Mouse (Mus musculus): ENCODE measurements around the gene Tbc1d22a. TPM values are rescaled to one million over a fixed set of nuclear protein-coding genes. Genes with fewer than 3 reads are reported as not detected.

Tbc1d22a gene
- total RNA-seq, 2 experiments from 2014 or later: 13.5 to 16.0 TPM

GRCm38 (mm10) chr15:86264803-86265202 lies 50.5 kb downstream of the Tbc1d22a start:
- intact Hi-C loops (cut with DNase I): no loop called here
- DNase-seq: no peak

DNA sequence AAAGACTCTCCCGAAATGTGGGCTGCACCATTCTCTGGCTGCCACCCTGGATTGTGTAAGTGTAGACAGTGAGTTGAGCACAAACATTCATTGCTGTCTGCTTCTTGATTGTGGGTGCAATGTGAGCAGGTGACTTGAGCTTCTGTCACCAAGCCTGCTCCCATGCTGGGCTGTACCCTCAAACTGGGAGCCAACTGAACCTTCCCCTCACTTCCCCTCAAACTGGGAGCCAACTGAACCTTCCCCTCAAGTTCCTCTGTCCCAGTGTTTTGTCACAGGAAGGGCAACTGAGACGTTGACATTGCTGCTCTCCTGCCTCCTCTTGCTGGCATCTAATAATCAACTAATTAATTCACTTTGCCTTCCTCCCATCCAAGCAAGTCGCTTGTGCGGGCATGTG lies 52.7 kb downstream of the Tbc1d22a start:
- intact Hi-C loops (cut with DNase I): no loop called here

DNA sequence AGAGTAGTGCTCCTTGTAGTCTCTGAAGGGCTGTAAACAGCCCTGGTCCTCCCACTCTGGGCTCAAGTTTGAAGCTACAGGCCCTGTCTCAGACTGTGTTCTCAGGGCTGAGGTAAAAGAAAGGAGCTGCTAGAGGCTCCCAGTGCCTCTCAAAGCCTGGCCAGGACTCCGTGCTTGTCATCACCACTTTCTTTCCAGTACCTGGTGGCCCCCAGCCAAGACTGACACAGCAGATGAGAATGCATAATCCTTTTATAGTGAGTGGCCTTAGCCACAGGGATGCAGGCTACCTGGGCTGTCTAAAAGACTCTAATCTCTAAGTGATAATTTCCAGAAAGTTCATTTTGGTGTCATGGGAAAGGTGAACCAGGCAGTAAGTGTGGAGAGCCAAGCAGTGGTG lies 54.3 kb downstream of the Tbc1d22a start:
- no peak for DNase-seq
- intact Hi-C loops (cut with DNase I): no loop called here

More for the DNA sequence above, 52.7 kb downstream of the Tbc1d22a start:
- no peak for DNase-seq

DNA sequence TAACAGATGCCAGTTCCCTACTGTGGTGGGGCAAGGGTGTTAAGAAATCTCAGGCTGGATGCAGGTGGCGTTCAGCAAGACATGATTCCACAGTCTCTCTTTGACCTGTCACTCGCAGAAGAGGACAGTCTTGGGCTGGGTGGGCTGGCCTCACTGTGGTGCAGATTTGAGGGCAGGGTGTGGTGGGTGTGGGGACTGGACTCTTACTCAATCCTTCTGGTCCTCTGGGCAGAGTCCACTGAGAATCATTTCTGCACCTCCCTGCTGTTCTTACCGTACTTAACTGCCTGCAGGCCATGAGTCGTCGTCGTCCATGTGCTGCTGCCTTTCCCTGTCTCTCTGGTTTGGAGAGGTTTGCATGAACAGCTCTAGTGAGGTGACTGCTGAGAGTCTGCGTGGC lies 61.5 kb downstream of the Tbc1d22a start:
- intact Hi-C loops (cut with DNase I): no loop called here
- no peak for DNase-seq

DNA sequence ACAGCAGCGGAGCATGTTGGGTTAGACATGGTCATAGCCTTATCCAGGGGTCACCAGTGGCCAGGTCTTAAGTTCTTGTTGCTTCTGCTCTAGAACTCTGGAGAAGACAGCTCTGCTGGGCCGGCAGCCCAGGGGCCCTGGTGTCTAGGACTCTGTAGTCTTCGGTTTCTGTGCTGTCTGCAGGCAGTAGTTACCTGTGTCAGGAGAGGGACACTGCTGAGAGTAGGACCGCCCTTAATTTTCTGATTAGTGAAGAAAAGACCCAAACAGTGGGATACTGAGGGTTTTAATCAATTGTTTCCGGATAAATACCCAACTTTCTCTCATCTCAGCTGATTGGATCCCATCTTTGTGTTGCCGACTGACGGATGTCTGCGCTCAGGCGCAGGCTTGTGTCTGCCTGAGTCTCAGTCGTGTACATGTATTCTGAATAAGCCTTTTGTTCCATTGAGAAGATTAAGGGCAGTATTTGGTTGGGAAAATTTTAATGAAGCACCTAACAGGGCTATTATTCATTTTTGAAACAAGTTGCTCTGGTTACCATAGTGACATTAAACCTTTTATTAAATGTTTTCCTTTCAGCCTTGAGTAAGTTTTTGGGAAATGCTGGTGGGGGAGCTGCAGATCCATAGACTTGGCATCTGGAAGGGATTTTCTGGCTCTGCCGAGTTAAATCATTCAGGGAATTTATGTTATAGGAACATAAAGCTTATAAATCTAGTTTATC lies 62.4 kb downstream of the Tbc1d22a start:
- intact Hi-C loops (cut with DNase I): no loop called here
- no peak for DNase-seq

DNA sequence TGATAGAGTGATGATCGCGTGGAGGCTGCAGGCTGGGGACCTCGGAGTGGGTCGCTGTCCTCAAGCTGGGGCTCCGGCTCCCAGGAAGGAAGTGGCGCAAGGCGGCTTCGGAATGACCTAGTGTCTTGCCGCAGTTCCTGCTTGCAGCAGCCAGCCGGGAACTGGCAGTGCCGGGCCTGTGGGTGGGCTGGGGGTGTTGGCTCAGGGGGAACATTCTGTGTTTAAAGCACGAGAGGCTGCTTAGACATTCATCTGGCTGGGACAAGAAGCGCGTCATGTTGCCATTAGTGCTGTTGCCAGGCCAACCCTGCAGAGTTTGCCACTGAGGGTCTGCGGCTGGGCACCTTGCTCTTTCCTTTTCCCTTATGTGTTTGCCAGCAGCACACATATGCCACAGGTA lies 63.2 kb downstream of the Tbc1d22a start:
- no peak for DNase-seq
- intact Hi-C loops (cut with DNase I): no loop called here

GRCm38 (mm10) chr15:86279059-86279974 lies 65.1 kb downstream of the Tbc1d22a start:
- intact Hi-C loops (cut with DNase I): no loop called here
- no peak for DNase-seq

DNA sequence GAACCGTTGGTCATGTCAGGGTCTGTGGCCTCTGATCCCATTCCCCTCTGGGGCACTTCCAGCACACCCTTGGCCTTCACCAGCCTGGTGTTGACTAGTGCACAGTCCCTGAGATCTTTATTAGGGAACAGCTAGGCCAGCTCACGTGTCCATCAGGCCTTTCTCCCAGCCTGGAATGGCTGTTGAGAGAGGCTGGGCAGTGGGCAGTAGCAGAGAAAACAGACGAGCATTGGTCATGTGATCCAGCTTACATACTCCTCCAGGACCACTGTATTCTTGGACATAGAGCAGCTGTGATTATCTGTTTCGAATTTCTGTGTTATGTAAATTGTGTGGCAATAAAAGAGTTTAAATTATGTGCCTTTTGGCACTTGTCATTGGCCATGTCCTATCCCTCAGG lies 65.9 kb downstream of the Tbc1d22a start:
- intact Hi-C loops (cut with DNase I): no loop called here
- no peak for DNase-seq

- intact Hi-C loops (cut with DNase I): no loop called here
- no peak for DNase-seq
Observed at GRCm38 (mm10) chr15:86283238-86283637, 69.0 kb downstream of the Tbc1d22a start.

DNA sequence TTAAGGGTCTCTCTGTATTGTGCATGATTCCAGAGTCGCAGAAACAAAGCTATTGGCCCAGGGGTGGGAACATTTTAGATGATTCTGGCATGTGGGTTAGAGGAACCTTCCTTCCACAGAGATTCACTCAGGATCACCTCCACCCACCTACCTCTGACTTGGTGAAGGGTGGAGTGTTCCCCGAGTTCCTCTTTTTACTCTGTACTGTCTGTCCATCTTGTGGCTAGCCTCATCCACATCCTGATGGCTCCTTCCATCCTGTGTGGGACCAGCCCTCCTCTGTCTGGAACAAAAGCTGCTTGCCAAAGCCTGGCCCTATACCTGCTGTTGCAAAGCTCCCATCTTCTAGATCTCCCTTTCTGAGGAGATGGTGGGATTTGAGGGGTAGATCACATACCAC lies 71.0 kb downstream of the Tbc1d22a start:
- no peak for DNase-seq
- intact Hi-C loops (cut with DNase I): no loop called here

GRCm38 (mm10) chr15:86290074-86290473 lies 75.8 kb downstream of the Tbc1d22a start:
- DNase-seq: no peak
- intact Hi-C loops (cut with DNase I): no loop called here

- intact Hi-C loops (cut with DNase I): no loop called here
- DNase-seq: no peak
Observed at GRCm38 (mm10) chr15:86292288-86292687, 78.0 kb downstream of the Tbc1d22a start.

GRCm38 (mm10) chr15:86294426-86294825 lies 80.2 kb downstream of the Tbc1d22a start:
- no peak for DNase-seq
- intact Hi-C loops (cut with DNase I): no loop called here

GRCm38 (mm10) chr15:86295722-86296288 lies 81.5 kb downstream of the Tbc1d22a start:
- DNase-seq: no peak
- intact Hi-C loops (cut with DNase I): no loop called here

DNA sequence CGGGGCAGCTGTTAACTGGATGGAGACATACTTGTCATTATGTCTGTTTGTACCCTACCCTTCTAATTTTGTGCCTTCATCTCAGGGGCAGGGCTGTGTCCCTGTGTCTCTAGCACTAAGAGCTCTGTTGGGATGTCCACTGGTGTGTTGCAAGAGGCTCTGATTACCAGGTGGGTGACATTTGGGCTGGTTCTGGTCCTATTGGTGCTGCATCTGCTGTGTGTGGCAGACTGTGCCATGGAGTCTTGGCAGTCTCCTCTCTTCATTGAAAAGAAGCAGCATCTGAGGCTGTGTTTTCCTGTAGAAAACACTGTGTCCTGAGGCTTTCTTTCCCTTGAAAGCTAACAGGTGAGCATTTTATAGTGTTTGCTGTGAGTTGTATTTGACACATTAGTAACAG lies 83.0 kb downstream of the Tbc1d22a start:
- DNase-seq: no peak
- intact Hi-C loops (cut with DNase I): no loop called here

- no peak for DNase-seq
- intact Hi-C loops (cut with DNase I): no loop called here
Observed at GRCm38 (mm10) chr15:86303876-86304275, 89.6 kb downstream of the Tbc1d22a start.

GRCm38 (mm10) chr15:86304861-86305260 lies 90.6 kb downstream of the Tbc1d22a start:
- intact Hi-C loops (cut with DNase I): no loop called here
- no peak for DNase-seq

DNA sequence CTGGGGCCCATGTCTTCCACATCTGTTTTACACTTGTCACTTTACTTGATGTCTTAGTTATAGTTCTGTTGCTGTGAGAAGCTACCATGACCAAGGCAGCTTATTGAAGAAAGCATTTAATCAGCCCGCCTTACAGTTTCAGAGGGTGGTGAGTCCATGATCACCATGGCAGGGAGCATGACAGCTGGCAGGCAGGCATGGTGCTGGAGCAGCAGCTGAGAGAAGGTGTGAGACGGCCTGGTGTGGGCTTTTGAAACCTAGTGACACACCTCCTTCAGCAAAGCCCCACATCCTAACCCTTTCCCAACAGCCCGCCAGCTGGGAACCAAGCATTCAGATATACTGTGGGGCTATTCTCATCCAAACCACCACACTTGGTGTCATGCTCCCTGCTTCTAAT lies 91.0 kb downstream of the Tbc1d22a start:
- intact Hi-C loops (cut with DNase I): no loop called here
- no peak for DNase-seq

DNA sequence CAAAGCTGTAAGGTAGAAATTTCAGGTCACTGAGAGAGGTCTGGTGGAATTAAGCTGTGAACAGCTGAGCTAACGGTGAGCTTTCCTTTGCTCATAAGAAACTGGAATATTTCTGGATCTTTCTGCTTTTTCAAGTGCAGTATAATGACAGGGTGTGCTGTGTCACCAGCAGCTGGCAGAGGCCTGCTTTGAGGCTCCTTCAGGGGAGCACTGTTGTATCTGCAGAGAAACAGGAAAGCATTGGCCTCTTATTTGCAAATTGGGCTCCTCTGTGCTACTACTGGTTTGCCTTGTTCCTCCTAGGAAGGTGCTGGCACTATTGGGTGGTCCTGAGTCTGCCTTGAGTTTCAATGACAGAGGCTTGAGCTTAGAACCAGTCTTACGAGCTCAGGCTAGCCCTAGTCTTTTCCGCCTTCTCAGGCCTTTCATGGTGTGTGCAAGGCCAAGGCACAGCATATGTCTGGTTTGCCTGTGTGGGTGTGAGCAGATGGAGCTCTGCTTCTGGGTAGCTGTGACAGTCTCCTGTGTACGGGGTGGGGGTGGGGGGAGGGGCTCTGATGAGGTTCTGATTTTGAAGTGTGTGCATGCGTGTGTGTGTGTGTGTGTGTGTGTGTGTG lies 95.1 kb downstream of the Tbc1d22a start:
- no peak for DNase-seq
- intact Hi-C loops (cut with DNase I): no loop called here

GRCm38 (mm10) chr15:86320803-86321510 lies 106.7 kb downstream of the Tbc1d22a start:
- no peak for DNase-seq
- intact Hi-C loops (cut with DNase I): no loop called here

Data from gastrocnemius, postnatal 36 days (tissue).